Mouse (Mus musculus) kidney, embryonic 16.5 days (tissue): ENCODE measurements around the gene Dok5. TPM values are rescaled to one million over a fixed set of nuclear protein-coding genes. Genes with fewer than 3 reads are reported as not detected.

ENCODE experiments used
- ATAC-seq: fragments of 200-750 bp; cut with Nextera tagmentation; 2 replicates; pipeline ENCODE4 v1.8.0; 2017; ENCODE audit warnings: moderate TSS enrichment; ENCODE audit not compliant: low FRiP score, low TSS enrichment
- H3K27ac ChIP-seq: fragments of 300-500 bp; sonication (generic); 2 replicates; pipeline ENCODE4 v1.5.1; 2014; ENCODE audit warnings: low read length
- H3K27me3 ChIP-seq: fragments of 300-500 bp; sonication (generic); 2 replicates; pipeline ENCODE4 v1.6.1; 2014; ENCODE audit warnings: low read length, control low read depth, mixed read lengths; ENCODE audit not compliant: insufficient read depth
- H3K36me3 ChIP-seq: fragments of 300-500 bp; sonication (generic); 2 replicates; pipeline ENCODE4 v1.6.1; 2014; ENCODE audit warnings: low read length, control low read depth, mixed read lengths; ENCODE audit not compliant: insufficient read depth
- H3K4me1 ChIP-seq: fragments of 300-500 bp; sonication (generic); 2 replicates; pipeline ENCODE4 v1.6.1; 2014; ENCODE audit warnings: low read length, control low read depth, mixed read lengths; ENCODE audit not compliant: insufficient read depth
- H3K4me2 ChIP-seq: fragments of 300-500 bp; sonication (generic); replicated peaks from 2 replicates; pipeline ENCODE4 v1.6.1; 2014; ENCODE audit warnings: low read depth, low read length
- H3K4me3 ChIP-seq: fragments of 300-500 bp; sonication (generic); 2 replicates; pipeline ENCODE4 v1.5.1; 2014; ENCODE audit warnings: mild to moderate bottlenecking, low read length
- H3K9ac ChIP-seq: fragments of 300-500 bp; sonication (generic); replicated peaks from 2 replicates; pipeline ENCODE4 v1.6.1; 2014; ENCODE audit warnings: low read length
- H3K9me3 ChIP-seq: fragments of 300-500 bp; sonication (generic); 2 replicates; pipeline ENCODE4 v1.6.1; 2016; ENCODE audit warnings: low read length, control low read depth
- WGBS: fragments of 180-500 bp; shearing (Covaris S2); extraction: QIAGEN DNeasy Blood & Tissue Kit; methylation state at CpG from one replicate; pipeline ENCODE4 v1.1.7; 2014; 5-methylcytosine and 5-hydroxymethylcytosine counted together
- polyA plus RNA-seq: library from polyadenylated mRNA; unstranded; fragments of >200 nt; fragmentation: Nextera tagmentation; extraction: Ambion mirVana; gene quantifications from 2 replicates; pipeline ENCODE4 v1.2.1, GENCODE M21; 2015

The Dok5 gene
- polyA plus RNA-seq, 1 experiment from 2014 or later, result 1.7 TPM

DNA sequence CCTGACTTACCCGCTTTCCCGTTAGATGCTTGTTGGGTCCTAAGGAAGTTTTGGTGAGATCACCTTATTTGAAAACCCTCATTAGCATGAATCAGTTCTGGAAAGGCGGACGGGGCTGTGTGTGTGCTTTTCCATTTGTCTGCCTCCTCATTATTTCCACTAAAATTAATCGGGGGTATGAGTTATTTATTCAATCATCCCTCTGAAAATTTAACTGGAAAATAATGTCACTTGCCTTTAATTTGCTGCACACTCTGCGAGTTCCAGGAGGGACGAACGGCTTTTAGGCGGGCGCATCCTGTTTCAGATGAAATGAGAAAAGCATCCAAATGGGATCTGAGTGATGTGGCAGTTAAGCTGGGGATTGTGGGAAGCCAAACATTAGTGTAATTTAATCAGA, 113.9 kb downstream of the Dok5 start:
- Histone ChIP-seq H3K9me3 (0 out of 2 replicates have a peak, but pooled peaks cover 4% of the 10 kb centered on the region), H3K4me3 (no peak overlapping the region), H3K9ac (no peak overlapping the region), H3K4me2 (no peak overlapping the region), H3K36me3 (no peaks in the 10 kb centered on the region), H3K27me3 (no peaks in the 10 kb centered on the region), H3K27ac (no peak overlapping the region), H3K4me1 (peaks cover 4% of the 10 kb centered on the region; the same call in 1 of the 2 replicates)
- ATAC-seq, result no peak
- WGBS, result 75% methylated on average over 10 of the region's 10 CpGs

DNA sequence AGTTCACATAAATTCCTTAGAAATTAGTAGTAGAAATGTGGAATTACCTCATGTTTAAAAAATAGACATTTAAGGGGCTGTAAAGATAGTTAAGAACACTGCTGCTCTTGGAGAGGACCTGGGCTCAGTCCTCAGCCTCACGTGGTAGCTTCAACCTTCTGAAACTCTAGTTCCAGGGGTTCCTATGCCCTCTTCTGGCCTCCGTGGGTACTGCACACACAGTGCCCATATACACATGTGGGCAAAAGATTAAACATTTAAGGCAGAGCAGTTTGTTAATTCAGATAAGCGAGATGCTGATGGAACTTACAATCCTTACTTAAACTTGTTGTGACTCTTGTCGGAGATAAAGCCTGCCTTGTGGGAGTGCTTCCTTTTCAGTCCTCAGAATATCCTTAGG, 118.5 kb downstream of the Dok5 start:
- 98% methylated on average over 4 of the region's 4 CpGs for WGBS
- peaks cover 5% of the 10 kb centered on the region for H3K4me1 ChIP-seq
- no peak overlapping the region for H3K9ac ChIP-seq
- no peak overlapping the region for H3K4me2 ChIP-seq
- no peak for ATAC-seq
- H3K36me3 ChIP-seq, result no peaks in the 10 kb centered on the region
- no peak overlapping the region for H3K4me3 ChIP-seq
- H3K27me3 ChIP-seq, result no peaks in the 10 kb centered on the region
- H3K9me3 ChIP-seq, result 0 out of 2 replicates have a peak, but pooled peaks cover 4% of the 10 kb centered on the region
- H3K27ac ChIP-seq, result no peak overlapping the region

DNA sequence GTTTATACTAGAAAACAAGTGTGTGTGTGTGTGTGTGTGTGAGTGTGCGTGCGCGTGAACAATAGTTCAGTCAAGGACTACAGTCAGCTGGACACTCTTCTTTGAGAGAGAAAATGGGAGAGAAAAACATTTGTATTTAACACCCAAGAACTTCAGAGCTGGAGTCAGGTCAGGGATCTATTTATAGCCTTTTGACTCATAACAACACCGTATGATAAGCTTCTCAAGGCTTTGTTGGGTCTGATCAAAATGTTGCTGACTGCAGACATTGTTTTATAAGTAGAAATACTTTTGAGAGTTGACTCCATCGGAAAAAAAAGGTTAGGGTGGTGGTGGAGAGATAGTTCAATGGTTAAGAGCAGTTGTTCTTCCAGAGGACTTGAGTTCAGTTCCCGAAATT, 120.7 kb downstream of the Dok5 start:
- H3K9ac ChIP-seq, result no peak overlapping the region
- no peak overlapping the region for H3K27ac ChIP-seq
- H3K9me3 ChIP-seq, result 0 out of 2 replicates have a peak, but pooled peaks cover 4% of the 10 kb centered on the region
- no peak overlapping the region for H3K4me3 ChIP-seq
- no peak for ATAC-seq
- H3K27me3 ChIP-seq, result no peaks in the 10 kb centered on the region
- peaks cover 5% of the 10 kb centered on the region for H3K4me1 ChIP-seq
- H3K4me2 ChIP-seq, result no peak overlapping the region
- 83% methylated on average over 6 of the region's 6 CpGs for WGBS
- no peaks in the 10 kb centered on the region for H3K36me3 ChIP-seq

DNA sequence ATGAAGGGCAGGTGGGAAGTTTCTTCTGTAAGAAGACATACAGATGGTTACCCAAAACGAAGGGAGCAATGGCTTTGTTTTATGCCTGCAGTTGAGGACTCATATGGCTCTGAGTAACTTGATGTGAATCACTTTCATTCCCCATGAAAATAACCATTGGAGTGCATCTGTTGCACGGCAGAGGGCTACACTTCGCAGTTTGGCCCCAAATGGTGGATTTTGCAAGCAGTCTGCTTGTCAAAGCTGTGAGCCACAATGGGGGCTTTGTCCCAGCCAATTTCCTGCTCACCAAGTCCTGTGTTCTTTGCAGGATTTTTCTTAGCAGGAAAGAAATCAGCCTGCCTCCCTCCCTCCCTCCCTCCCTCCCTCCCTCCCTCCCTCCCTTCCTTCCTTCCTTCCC, 123.6 kb downstream of the Dok5 start:
- Histone ChIP-seq H3K4me1 (peaks cover 9% of the 10 kb centered on the region), H3K9ac (no peak overlapping the region), H3K36me3 (no peaks in the 10 kb centered on the region), H3K9me3 (0 out of 2 replicates have a peak, but pooled peaks cover under 1% of the 10 kb centered on the region), H3K4me3 (no peak overlapping the region), H3K27ac (no peak overlapping the region), H3K4me2 (no peak overlapping the region), H3K27me3 (no peaks in the 10 kb centered on the region)
- no peak for ATAC-seq
- 55% methylated on average over 3 of the region's 3 CpGs for WGBS

DNA sequence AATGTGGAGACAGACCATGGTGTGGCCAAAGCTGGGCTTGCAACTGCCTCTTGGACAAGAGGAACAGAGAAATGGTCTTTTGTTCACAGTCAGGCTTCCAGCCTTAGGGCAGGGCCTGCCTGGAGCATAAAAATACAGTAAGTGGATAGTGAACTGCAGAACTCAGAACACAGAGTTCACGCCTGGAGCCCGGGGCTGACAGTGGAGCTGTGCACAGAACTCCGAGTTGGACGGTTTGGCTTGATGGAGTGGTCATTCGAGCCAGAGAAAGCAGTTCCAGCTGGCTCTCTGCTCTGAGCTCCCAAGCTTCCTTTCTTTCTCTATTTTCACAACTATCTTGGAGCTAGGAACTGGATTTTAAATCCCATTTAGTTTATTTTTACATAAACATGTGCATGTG, 124.5 kb downstream of the Dok5 start:
- Histone ChIP-seq H3K9ac (no peak overlapping the region), H3K4me1 (peaks cover 7% of the 10 kb centered on the region), H3K4me3 (no peak overlapping the region), H3K9me3 (no peaks in the 10 kb centered on the region), H3K27me3 (no peaks in the 10 kb centered on the region), H3K27ac (no peak overlapping the region), H3K4me2 (no peak overlapping the region), H3K36me3 (no peaks in the 10 kb centered on the region)
- WGBS, result 25% methylated on average over 5 of the region's 5 CpGs
- ATAC-seq, result no peak

DNA sequence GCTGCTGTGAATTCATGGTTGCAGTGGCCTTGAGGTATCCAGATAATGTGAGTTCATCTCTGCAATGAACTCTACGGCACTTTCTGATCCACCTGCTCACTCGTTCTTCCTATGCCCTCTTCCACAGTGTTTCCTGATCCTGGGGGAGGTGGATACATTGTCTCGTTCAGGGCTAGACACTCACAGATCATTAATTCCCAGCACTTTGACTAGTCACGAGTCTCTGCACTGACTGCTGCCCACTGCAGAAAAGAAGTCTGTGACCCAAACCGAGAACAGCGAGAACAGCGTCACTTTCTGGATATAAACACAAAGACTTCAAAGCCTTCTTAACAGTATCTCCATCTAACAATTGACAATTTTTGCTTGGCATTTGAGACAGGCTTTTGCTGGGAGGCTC, 125.9 kb downstream of the Dok5 start:
- no peaks in the 10 kb centered on the region for H3K27me3 ChIP-seq
- WGBS, result 28% methylated on average over 7 of the region's 7 CpGs
- H3K36me3 ChIP-seq, result no peaks in the 10 kb centered on the region
- 0 out of 2 replicates have a peak overlapping the region, but pooled peaks have one; percentile 17 for H3K4me2 ChIP-seq
- 0 out of 2 replicates have a peak overlapping the region, but pooled peaks have one; percentile 24 for H3K9ac ChIP-seq
- no peaks in the 10 kb centered on the region for H3K9me3 ChIP-seq
- ATAC-seq, result peak; percentile 46; the same call in 1 of the 2 replicates
- H3K4me1 ChIP-seq, result peaks cover 4% of the 10 kb centered on the region; the same call in 1 of the 2 replicates
- H3K4me3 ChIP-seq, result no peak overlapping the region
- H3K27ac ChIP-seq, result no peak overlapping the region

DNA sequence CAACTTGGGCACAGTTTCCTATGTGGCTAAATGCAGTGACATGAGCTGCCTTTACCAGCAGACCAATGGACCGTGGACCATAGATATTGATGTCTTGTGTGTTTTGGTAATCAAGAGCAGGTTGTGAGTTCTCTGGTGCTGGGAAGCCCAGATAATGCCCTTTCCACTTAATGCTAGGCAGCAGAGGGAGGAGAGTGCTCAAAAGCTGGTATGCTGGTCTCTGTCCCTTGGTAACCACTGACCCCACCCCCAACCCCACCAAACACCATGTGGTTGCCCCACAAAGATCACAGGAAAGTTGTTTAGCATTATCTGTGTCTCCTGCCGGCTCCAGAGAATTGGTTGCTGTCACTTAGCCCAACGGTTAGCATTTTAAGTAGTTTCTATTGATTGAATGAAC, 127.0 kb downstream of the Dok5 start:
- 45% methylated on average over 3 of the region's 3 CpGs for WGBS
- H3K27ac ChIP-seq, result no peak overlapping the region
- H3K4me2 ChIP-seq, result no peak overlapping the region
- no peaks in the 10 kb centered on the region for H3K27me3 ChIP-seq
- H3K9me3 ChIP-seq, result no peaks in the 10 kb centered on the region
- ATAC-seq, result no peak
- no peak overlapping the region for H3K9ac ChIP-seq
- H3K36me3 ChIP-seq, result no peaks in the 10 kb centered on the region
- no peak overlapping the region for H3K4me3 ChIP-seq
- H3K4me1 ChIP-seq, result peaks cover 4% of the 10 kb centered on the region; the same call in 1 of the 2 replicates

DNA sequence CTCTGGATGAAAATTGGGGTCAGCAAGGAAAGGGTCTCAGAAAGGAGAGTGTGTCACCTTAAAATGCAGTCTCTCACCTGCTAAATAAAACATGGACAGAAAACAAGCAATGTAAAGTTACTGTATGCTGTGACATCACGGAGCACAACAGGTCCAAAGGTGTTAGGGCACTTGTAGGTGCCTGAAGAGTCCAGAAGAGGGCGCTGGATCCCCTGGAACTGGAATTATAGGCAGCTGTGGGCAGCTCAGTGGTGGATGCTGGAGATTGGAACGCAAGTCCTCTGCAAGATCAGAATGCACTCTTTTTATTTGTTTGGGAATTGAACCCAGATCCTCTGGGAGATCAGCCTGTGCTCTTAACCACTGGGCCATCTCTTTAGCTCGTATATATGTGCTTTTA, 129.0 kb downstream of the Dok5 start:
- Histone ChIP-seq H3K36me3 (no peaks in the 10 kb centered on the region), H3K4me1 (peaks cover 4% of the 10 kb centered on the region; the same call in 1 of the 2 replicates), H3K4me3 (no peak overlapping the region), H3K27ac (no peak overlapping the region), H3K9me3 (no peaks in the 10 kb centered on the region), H3K27me3 (no peaks in the 10 kb centered on the region), H3K4me2 (no peak overlapping the region), H3K9ac (no peak overlapping the region)
- 54% methylated on average over 4 of the region's 4 CpGs for WGBS
- ATAC-seq, result no peak

DNA sequence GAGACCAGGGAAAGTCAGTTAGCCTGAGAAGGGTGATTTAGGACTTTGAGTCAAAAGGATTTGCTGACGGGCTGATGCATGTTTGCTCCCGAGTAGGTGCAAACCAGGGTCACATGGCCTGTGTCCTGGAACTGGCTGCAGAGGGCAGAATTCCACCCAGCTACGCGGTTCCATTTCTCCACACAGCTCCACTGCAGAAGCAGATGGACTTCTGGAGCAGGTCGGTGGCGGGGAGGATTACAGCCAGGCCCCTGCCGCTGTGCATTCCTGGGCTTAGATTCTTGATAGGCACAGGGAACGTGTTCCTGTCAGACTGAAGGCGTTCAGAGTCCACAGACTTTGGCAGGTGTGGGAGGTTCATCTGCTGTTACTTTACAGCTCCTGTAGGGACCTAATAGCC, 131.2 kb downstream of the Dok5 start:
- Histone ChIP-seq H3K9me3 (no peaks in the 10 kb centered on the region), H3K9ac (no peak overlapping the region), H3K4me2 (no peak overlapping the region), H3K36me3 (no peaks in the 10 kb centered on the region), H3K27me3 (no peaks in the 10 kb centered on the region), H3K4me3 (no peak overlapping the region), H3K27ac (no peak overlapping the region), H3K4me1 (0 out of 2 replicates have a peak, but pooled peaks cover 3% of the 10 kb centered on the region)
- WGBS, result 56% methylated on average over 9 of the region's 9 CpGs
- no peak for ATAC-seq

DNA sequence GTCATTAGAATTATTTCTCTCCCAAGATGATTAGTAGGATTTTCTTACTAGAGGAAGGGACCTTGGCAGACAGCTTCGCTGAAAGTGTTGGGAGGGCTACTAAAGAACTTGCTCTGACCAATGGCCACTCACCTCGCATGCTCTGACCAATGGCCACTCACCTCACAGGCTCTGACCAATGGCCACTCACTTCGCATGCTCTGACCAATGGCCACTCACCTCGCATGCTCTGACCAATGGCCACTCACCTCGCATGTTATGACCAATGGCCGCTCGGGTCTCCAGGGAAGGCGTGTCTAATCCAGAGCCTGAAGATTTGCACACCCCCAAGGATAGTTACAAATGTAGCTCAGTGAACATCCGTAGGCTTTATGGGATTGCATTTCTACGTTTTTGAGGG, 131.6 kb downstream of the Dok5 start:
- H3K27ac ChIP-seq, result no peak overlapping the region
- ATAC-seq, result no peak
- no peak overlapping the region for H3K9ac ChIP-seq
- no peaks in the 10 kb centered on the region for H3K36me3 ChIP-seq
- no peak overlapping the region for H3K4me2 ChIP-seq
- no peaks in the 10 kb centered on the region for H3K27me3 ChIP-seq
- no peaks in the 10 kb centered on the region for H3K9me3 ChIP-seq
- H3K4me3 ChIP-seq, result no peak overlapping the region
- H3K4me1 ChIP-seq, result no peaks in the 10 kb centered on the region
- 90% methylated on average over 10 of the region's 10 CpGs for WGBS
